Mouse (Mus musculus): ENCODE data around the gene Ankrd55.

The Ankrd55 gene

DNA sequence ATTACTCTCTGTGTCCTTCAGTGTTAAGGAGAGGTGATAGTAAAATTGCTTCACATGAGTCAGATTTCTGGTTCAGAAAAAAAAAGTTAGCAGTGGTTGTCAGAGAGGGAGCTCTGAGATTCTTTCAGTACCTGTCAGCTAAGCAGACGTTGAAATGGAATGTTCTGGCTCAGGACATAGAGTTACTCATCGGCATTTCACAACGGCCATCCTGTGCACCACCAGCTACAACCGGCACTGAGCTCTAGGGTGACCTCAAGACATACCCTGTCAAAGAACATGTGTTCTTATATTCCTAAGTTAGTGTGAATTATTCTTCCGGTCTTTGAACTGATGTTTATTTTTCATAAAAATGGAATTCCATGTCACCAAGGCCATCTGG lies 55.4 kb downstream of the Ankrd55 start:
- DNase-seq (ENCODE audit: low spot score in 2 of 2) = no peak

- no peak for DNase-seq (ENCODE audit: low spot score in 2 of 2)
Measured at GRCm38 (mm10) chr13:112344270-112344864, 56.1 kb downstream of the Ankrd55 start.

GRCm38 (mm10) chr13:112345542-112345941 lies 57.3 kb downstream of the Ankrd55 start:
- DNase-seq (ENCODE audit: low spot score in 2 of 2) = no peak

DNA sequence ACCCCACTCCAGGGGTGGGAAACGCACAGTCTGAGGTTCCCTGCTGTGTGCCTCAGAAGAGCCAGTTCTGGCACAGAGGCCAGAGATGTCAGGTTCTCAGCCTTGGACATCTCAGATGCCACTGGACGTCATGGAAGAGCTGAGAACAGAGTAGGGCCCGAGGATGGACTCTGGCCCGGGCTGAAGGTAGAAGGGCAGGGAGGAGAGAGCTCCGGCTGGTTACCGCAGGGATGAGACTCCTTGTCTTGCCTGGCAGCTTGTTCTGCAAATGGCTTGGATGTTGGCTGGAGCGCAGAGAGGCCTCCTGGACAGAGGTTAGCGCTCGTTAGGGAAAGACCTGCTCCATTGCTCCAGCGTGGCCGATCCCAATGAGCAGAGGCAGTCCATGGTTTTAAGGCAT lies 57.8 kb downstream of the Ankrd55 start:
- DNase-seq (ENCODE audit: low spot score in 2 of 2) = no peak

DNA sequence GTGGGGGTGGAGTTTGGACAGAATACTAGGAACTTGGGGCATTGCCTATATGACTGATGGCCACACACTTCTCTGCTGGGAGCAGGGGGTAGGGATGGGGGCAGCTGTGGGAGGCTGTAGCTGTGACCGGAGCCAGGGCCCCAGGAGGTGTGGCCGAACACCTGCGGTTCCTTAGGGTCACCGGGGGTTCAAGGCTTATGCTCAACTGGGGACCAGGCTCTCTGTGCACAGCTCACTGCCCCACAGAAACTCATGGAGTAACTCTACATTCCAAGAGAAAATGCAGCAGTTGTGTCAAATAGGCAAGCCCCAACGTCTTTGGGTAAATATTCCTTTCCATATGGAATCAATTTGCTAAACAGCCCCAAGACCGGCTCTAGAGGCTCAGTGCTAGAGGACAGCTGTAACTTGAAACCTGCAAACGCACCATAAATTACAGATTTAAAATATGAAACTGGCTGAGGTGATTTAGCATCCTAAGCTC lies 58.5 kb downstream of the Ankrd55 start:
- no peak for DNase-seq (ENCODE audit: low spot score in 2 of 2)

- no peak for DNase-seq (ENCODE audit: low spot score in 2 of 2)
Measured at GRCm38 (mm10) chr13:112348250-112348649, 60.0 kb downstream of the Ankrd55 start.

DNA sequence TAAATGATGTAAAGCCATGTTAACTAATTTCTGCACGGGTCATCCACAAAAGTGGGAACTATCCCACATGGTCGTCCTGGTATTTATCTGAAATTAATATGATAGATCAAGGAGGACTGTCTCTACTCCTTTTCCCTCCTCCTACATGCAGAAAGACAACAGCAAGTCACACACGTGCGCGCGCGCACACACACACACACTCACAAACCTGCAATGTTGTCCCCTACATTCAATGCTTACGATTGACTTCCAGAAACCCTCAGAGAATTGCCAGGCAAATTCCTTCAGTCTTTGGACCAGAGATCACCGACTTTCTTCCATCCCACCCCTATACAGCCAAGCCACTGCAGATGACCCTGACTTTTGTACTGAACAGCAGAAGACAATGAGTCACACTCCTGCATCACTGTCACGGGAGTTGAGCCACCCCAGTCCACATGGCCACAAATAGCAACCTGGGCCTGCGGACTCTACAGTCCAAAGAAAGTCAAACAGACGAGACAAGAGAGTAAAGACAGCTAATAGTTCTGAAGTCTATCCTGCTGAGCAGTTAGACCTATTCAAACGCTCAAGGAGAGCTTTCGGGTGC lies 60.7 kb downstream of the Ankrd55 start:
- no peak for DNase-seq (ENCODE audit: low spot score in 2 of 2)

DNA sequence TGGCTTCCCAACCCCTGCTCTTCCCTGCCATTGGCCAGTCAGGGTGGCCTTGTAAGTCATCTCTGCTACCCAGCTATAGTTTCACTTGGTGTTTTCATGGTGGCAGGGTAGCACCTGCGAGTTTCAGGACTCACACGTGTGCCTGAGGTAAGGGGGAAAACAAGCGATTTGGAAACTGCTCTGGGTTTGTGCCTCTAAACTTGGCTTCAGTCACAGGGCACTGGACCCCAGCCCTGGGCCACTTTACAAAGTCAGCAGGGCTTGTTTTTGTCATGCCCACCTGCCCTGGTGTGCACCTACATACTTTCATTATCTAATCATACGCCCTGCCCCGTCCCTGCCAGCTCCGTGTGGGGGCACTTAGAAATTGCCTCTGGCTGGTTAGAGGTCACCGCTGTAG lies 61.2 kb downstream of the Ankrd55 start:
- DNase-seq (ENCODE audit: low spot score in 2 of 2) = no peak

DNA sequence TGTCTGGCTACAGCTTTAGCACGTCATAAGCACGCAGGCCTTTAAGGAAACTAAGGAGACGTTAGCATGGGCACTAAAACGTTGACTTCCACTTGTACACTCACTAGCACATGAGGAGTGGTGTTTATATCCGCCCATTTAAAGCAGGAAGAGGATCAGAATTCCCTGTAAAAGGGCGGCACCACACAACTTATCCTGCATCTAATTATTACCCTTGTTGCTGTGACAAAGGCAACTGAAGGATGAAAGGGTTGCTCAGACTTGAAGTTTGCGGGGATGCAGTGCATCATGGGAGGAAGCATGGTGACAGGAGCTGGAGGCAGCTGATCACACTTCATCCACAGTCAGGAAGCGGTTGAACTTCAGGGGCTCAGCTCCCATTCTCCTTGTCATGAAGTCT lies 63.7 kb downstream of the Ankrd55 start:
- no peak for DNase-seq (ENCODE audit: low spot score in 2 of 2)

DNA sequence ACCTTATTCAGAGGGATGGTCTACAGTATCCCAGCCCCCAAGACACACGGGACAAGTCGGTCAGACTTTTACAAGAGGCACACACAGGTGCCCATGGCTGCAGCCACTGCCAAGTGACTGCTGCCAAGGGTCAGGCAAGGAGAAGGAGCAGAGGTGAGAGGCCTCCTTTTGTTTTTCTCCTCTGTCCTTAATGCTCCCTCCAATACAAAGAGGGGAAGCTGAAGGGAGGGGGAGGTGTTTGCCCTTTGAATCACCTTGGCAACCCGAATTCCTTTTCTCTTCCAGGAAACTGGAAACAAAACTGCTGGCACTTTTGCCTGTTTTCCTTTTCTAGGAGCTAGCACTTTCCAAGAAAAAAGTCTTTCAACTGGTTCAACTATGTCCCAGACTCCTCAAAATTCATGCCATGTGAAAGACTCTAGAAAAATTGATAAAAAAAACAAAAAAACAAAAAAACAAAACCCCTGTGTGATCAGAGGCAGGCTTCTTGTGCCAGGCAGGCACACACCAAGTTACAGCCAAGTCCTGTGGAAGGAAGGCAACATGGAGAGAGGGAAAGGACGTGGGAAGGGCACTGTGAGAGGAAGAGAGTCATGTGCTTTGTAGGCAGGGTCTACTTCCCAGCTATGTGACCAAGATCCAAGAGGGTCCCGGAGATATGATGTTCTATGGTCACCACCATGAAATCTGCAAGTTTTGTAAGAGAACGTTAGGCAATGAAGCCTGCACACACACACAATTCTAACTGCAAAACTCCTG lies 66.0 kb downstream of the Ankrd55 start:
- DNase-seq (ENCODE audit: low spot score in 2 of 2) = no peak

DNA sequence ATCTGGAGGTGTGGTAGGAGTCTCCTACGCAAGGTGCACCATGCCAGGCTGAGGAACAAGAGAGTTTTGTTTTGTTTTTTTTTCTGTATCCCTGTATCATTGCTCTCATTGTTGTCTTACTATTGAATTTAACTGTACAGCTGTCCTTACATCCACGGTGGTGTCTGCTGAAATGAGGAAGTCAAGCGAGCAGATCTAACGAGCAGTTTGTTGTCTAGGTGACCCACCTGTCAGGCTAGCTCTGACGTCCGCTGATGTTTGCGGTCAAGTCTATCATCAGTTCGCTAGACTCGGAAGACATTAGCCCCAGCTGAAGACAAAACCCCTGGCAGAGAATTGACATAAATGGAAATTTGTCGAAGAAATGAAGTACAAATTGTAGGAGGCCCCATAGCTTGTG lies 66.7 kb downstream of the Ankrd55 start:
- DNase-seq (ENCODE audit: low spot score in 2 of 2) = no peak

- DNase-seq (ENCODE audit: low spot score in 2 of 2) = no peak
Measured at GRCm38 (mm10) chr13:112355794-112356486, 67.7 kb downstream of the Ankrd55 start.

- no peak for DNase-seq (ENCODE audit: low spot score in 2 of 2)
Measured at GRCm38 (mm10) chr13:112361575-112361974, 73.3 kb downstream of the Ankrd55 start.

DNA sequence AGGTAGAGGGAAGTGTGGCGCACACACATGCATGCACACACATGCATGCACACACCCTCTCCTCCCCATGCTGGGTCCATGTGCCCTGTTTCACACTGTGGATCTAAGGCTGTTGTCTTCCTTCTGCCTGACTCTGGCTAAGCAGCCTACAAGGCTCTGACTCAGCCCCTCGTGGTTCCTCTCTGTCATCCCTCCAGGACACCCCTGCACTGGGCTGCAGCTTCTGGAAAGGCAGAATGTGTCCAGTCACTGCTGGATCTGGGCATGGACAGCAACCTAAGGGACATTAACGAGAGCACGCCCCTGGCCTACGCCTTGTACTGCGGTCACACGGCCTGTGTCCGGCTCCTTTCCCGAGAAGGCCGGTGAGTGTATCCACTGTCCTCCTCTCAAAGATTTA lies 75.0 kb downstream of the Ankrd55 start:
- no peak for DNase-seq (ENCODE audit: low spot score in 2 of 2)

DNA sequence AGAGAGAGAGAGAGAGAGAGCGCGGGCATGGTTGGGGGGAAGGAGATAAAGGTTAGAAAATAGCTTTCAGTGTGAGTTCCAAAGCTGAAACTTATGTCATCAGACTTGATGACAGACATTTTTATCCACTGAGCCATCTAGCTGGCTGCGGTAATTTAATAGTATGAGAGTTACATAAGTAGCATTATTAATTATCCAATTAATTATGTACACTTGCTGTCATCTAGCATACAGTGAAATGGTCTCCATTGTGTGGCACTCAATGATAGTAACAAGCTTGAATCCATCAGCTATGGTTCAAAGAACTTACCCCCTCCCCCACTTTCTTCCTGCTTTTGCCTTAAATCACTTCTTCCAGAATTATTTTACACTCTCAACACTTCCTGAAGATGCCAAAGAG lies 75.5 kb downstream of the Ankrd55 start:
- no peak for DNase-seq (ENCODE audit: low spot score in 2 of 2)

DNA sequence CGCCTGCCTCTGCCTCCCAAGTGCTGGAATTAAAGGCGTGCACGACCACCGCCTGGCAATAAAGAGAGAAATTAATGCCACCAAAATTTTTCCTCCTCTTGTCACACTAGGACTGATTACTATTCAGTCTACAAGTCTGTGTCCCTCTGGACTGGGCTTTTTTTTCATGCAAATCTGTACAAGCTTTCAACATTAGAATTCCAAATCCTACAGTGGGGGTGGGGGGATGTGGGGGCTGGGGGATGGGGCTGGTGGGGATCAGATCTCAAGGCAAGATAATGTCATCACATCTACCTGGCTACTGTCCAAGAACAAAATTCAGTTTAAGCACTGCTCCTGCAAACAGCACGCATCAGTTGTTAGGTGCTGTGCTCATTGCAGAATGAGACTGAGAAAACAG lies 76.4 kb downstream of the Ankrd55 start:
- DNase-seq (ENCODE audit: low spot score in 2 of 2) = no peak

DNA sequence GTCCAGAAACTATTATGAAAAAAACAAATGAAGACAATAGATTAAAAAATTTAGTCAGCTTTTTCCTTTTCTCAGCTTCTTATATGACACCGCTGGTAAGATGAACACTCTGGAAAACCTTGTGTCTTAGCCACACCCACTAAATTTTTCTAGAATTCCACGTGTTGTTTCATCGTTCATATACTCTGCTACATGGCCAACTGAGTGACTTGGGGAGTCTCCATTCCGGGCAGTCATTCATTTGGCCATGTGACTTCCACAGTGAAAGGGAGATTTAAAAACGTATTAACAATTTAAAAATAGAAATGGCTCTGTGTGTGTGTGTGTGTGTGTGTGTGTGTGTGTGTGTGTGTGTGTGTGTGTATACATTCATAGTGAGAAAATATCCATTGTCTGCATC lies 77.1 kb downstream of the Ankrd55 start:
- DNase-seq (ENCODE audit: low spot score in 2 of 2) = no peak

DNA sequence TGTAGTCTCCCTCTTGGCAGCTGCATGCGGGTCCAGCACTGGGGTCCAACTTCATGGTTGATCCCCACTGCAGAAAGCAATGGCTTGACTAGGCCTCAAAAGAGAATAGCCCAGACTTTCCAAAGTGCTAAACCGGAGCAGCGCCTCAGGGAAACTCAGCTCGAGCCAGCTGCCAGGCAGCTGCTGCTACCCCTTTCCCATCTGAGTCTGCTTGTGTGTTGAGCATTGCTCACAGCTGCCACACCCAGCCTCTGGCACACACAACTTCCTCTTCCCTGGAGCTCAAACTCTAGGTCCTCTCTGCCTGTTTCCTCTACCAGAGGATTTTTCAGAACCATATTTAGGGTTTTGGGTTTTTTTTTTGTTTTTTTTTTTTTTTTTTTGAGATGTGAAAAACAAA lies 77.5 kb downstream of the Ankrd55 start:
- DNase-seq (ENCODE audit: low spot score in 2 of 2) = no peak

DNA sequence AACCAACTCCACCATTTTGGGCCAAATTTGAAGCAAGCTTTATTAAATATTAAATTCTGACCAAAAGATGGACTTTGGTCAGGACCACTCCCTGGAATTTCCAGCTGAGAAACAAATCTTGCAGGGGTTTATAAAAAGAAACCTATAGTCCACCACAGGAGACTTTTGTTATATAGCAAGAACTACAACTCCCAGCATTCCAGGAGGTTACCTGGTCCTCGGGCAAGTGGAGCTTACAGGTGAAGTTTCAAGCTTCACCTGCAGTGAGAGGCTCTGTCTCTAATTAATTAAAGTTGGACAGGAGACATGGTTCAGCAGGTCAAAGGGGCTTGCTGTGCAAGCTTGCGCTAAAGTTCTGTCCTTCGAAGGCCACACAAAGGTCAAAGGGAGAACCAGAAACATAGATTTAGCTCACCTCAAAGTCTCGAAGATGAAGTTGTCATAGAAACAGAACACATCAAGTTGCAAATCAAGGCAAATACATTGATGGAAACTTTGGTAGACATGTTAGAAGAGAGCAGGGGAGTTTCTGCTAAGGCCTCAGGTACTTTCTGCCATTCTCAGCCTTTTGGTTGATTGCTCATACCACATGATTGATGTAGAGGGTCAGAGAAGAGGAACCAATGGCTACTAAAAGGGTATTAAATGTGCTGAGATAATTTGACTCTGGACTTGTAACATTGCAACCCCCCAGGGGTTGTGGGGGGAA lies 78.2 kb downstream of the Ankrd55 start:
- no peak for DNase-seq (ENCODE audit: low spot score in 2 of 2)

GRCm38 (mm10) chr13:112371729-112372128 lies 83.5 kb downstream of the Ankrd55 start:
- no peak for DNase-seq (ENCODE audit: low spot score in 2 of 2)

GRCm38 (mm10) chr13:112375766-112376165 lies 87.5 kb downstream of the Ankrd55 start:
- no peak for DNase-seq (ENCODE audit: low spot score in 2 of 2)

- no peak for DNase-seq (ENCODE audit: low spot score in 2 of 2)
Measured at GRCm38 (mm10) chr13:112378782-112379305, 90.6 kb downstream of the Ankrd55 start.
